Mouse (Mus musculus) kidney, adult 2 months (tissue): ENCODE results near the gene Aars2.

Experiments
- CTCF ChIP-seq: fragments of 200-500 bp; conservative IDR thresholded peaks from 2 replicates; pipeline ENCODE4 v1.5.1; 2011; ENCODE audit warnings: low read depth, mild to moderate bottlenecking, control low read depth, low read length, moderate library complexity, mixed read lengths; ENCODE audit not compliant: insufficient read depth, insufficient read length
- POLR2A ChIP-seq: fragments of 200-500 bp; IDR thresholded peaks from one replicate; pipeline ENCODE4 v1.6.1; 2011; ENCODE audit warnings: low read depth, low read length, control low read depth

DNA sequence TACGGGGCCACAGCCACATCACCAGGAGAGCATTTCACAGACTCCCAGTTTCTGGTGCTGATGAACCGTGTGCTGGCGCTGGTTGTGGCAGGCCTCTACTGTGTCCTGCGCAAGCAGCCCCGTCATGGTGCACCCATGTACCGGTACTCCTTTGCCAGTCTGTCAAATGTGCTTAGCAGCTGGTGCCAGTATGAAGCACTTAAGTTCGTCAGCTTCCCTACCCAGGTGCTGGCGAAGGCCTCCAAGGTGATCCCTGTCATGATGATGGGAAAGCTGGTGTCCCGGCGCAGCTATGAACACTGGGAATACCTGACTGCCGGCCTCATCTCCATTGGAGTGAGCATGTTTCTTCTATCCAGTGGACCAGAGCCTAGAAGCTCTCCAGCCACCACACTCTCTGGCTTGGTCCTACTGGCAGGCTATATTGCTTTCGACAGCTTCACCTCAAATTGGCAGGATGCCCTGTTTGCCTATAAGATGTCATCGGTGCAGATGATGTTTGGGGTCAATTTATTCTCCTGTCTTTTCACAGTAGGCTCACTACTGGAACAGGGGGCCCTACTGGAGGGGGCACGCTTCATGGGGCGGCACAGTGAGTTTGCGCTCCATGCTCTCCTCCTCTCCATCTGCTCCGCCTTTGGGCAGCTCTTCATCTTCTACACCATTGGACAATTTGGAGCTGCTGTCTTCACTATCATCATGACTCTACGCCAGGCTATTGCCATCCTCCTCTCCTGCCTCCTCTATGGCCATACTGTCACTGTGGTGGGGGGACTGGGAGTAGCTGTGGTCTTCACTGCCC is 59.9 kb downstream of the Aars2 start:
- TF ChIP-seq POLR2A (no peak), CTCF (no peak)
